In the genomic region with DNA sequence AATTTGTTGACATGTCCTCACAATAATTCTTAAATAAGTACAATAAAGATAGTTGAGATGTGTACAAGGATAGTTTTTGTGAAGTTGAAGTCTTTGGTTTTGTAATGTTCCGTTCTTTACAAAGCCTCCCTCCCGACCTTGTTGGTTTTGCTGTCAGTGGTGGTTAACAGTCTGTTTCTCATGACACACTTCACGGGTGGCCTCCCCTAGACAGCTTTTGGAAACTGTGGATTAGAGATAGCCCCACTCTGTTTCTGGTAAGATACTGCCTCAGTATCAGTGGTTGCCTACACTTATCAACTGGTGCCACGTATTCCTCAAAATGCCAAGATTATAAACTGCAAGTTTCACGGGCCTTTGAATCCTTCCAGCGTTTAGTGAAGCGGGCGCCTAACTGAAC, we compare ENCODE assay signal across 6 mouse cellular contexts. TPM values are rescaled to one million over a fixed set of nuclear protein-coding genes. Genes with fewer than 3 reads are reported as not detected.
DNase-seq lines count a peak whose midpoint lies in the region; ATAC-seq and TF ChIP-seq lines count a peak whose summit lies in the region.
"Not testable (repeated sequence)": the region's sequence is repeated elsewhere in the genome, so short reads cannot be mapped to it uniquely, and the experiment has no call there.

No protein-coding gene starts in this region.

- DNase-seq in liver, embryonic 11.5 days (ENCODE audit: low spot score); liver, postnatal 0 days: not testable (repeated sequence)
- DNase-seq in liver, embryonic 14.5 days (ENCODE audit: low read depth in 3 of 3, low spot score in 3 of 3) = peak in 2 of 3 experiments; percentile 39 to 43

- H3K4me2 ChIP-seq in intestine, embryonic 16.5 days (ENCODE audit: low read depth, low read length); liver, embryonic 11.5 days; liver, postnatal 0 days (ENCODE audit: low read depth, low read length); stomach, embryonic 15.5 days: not testable (repeated sequence)
- peak overlapping the region; percentile 57 for H3K4me2 ChIP-seq in liver, embryonic 14.5 days (ENCODE audit: low read depth)

- TF ChIP-seq EP300 in liver, embryonic 14.5 days (IDR thresholded peaks at IDR 0.05; ENCODE audit: low read depth) = peak; percentile 57; the same call in 1 of the 2 replicates
- TF ChIP-seq EP300 in liver, postnatal 0 days (IDR thresholded peaks at IDR 0.05; ENCODE audit: low read depth) = peak; percentile 61; the same call in 1 of the 2 replicates

- ATAC-seq in erythroblast, adult 5-6 weeks (replicated peaks; ENCODE audit: low FRiP score, poor library complexity, severe bottlenecking) = peak; percentile 88
- 0 out of 2 replicates have a peak, but pooled peaks have one; percentile 36 for ATAC-seq in intestine, embryonic 16.5 days
- peak; percentile 98 for ATAC-seq in liver, embryonic 11.5 days (replicated peaks; ENCODE audit: low FRiP score)
- ATAC-seq in liver, embryonic 14.5 days (ENCODE audit: insufficient read depth) = peak; percentile 98
- ATAC-seq in liver, postnatal 0 days = peak; percentile 91
- ATAC-seq in stomach, embryonic 15.5 days (ENCODE audit: insufficient read depth, low FRiP score, low read depth) = peak; percentile 91

- not testable (repeated sequence) for H3K27me3 ChIP-seq in intestine, embryonic 16.5 days (replicated peaks; ENCODE audit: control insufficient read depth, insufficient read depth, low read length); liver, embryonic 11.5 days (replicated peaks; ENCODE audit: control insufficient read depth, insufficient read depth, low read length); liver, embryonic 14.5 days (ENCODE audit: control insufficient read depth, insufficient read depth, low read length); liver, postnatal 0 days (ENCODE audit: insufficient read depth, low read length); stomach, embryonic 15.5 days (replicated peaks)

- TF ChIP-seq CTCF in liver, embryonic 14.5 days (IDR thresholded peaks at IDR 0.05; ENCODE audit: low read depth); liver, postnatal 0 days (IDR thresholded peaks at IDR 0.05; ENCODE audit: low read depth): not testable (repeated sequence)

- WGBS in intestine, embryonic 16.5 days = 93% methylated on average over 7 of the region's 8 CpGs
- 56% methylated on average over 6 of the region's 8 CpGs for WGBS in liver, embryonic 11.5 days
- 23% methylated on average over 6 of the region's 8 CpGs for WGBS in liver, embryonic 14.5 days (ENCODE audit: insufficient replicate concordance)
- 56% methylated on average over 5 of the region's 8 CpGs for WGBS in liver, postnatal 0 days (ENCODE audit: insufficient replicate concordance)
- WGBS in stomach, embryonic 15.5 days = 84% methylated on average over 7 of the region's 8 CpGs

- H3K9ac ChIP-seq in intestine, embryonic 16.5 days (ENCODE audit: low read depth, low read length); liver, embryonic 11.5 days (ENCODE audit: low read depth, low read length); liver, embryonic 14.5 days (replicated peaks); liver, postnatal 0 days (replicated peaks); stomach, embryonic 15.5 days: not testable (repeated sequence)

- not testable (repeated sequence) for H3K4me3 ChIP-seq in intestine, embryonic 16.5 days (ENCODE audit: low read length); liver, embryonic 11.5 days (ENCODE audit: low read depth, low read length); liver, embryonic 14.5 days (ENCODE audit: insufficient read depth in 1 of 2, low read depth in 2 of 2, low read length in 2 of 2); liver, postnatal 0 days (ENCODE audit: low read depth, low read length); stomach, embryonic 15.5 days (replicated peaks)

- not testable (repeated sequence) for H3K9me3 ChIP-seq in intestine, embryonic 16.5 days (ENCODE audit: control insufficient read depth, low read length); liver, embryonic 11.5 days (ENCODE audit: control insufficient read depth, low read length); liver, embryonic 14.5 days (ENCODE audit: control insufficient read depth, low read length); liver, postnatal 0 days (ENCODE audit: low read length); stomach, embryonic 15.5 days

- H3K4me1 ChIP-seq in intestine, embryonic 16.5 days (ENCODE audit: control insufficient read depth, insufficient read depth, low read length); liver, embryonic 11.5 days (replicated peaks; ENCODE audit: control insufficient read depth, insufficient read depth, low read length); liver, postnatal 0 days (ENCODE audit: insufficient read depth); stomach, embryonic 15.5 days: not testable (repeated sequence)
- H3K4me1 ChIP-seq in liver, embryonic 14.5 days (replicated peaks; ENCODE audit: control insufficient read depth in 2 of 2, insufficient read depth in 2 of 2, low read length in 1 of 2) = peaks cover 13% of the 10 kb centered on the region in 2 experiments

- H3K27ac ChIP-seq in intestine, embryonic 16.5 days (ENCODE audit: low read length); liver, embryonic 11.5 days (ENCODE audit: low read depth, low read length); stomach, embryonic 15.5 days: not testable (repeated sequence)
- peak overlapping the region; percentile 70 for H3K27ac ChIP-seq in liver, embryonic 14.5 days
- H3K27ac ChIP-seq in liver, postnatal 0 days (ENCODE audit: low read depth) = 0 out of 2 replicates have a peak overlapping the region, but pooled peaks have one; percentile 22

- H3K36me3 ChIP-seq in intestine, embryonic 16.5 days (ENCODE audit: control insufficient read depth, insufficient read depth, low read length) = not testable (repeated sequence)
- peaks cover 12% of the 10 kb centered on the region; the same call in 1 of the 2 replicates for H3K36me3 ChIP-seq in liver, embryonic 11.5 days (ENCODE audit: control insufficient read depth, insufficient read depth, low read length)
- peaks cover 29% of the 10 kb centered on the region for H3K36me3 ChIP-seq in liver, embryonic 14.5 days (replicated peaks; ENCODE audit: control insufficient read depth, insufficient read depth, low read depth)
- H3K36me3 ChIP-seq in liver, postnatal 0 days (replicated peaks; ENCODE audit: insufficient read depth, low read length) = peaks cover 19% of the 10 kb centered on the region
- H3K36me3 ChIP-seq in stomach, embryonic 15.5 days = peaks cover 12% of the 10 kb centered on the region

RNA-seq across cellular contexts. Expression of a gene that starts 23.5 kb away (rescaled TPM):
- 32.5 and 38.9 TPM in 2 replicates for total RNA-seq in erythroblast, adult 5-6 weeks (2015; ENCODE audit: low replicate concordance)
- total RNA-seq in erythroblast, adult 5-6 weeks (2017; ENCODE audit: low replicate concordance) = 30.4 and 38.1 TPM in 2 replicates
- 57.9 and 59.9 TPM in 2 replicates for polyA plus RNA-seq in intestine, embryonic 16.5 days (2015; fragmentation: Nextera tagmentation; extraction: Ambion mirVana)
- polyA plus RNA-seq in liver, embryonic 11.5 days (2014; fragmentation: Nextera tagmentation; extraction: Ambion mirVana) = 84.7 and 88.8 TPM in 2 replicates
- 19.1 TPM in 2 replicates for polyA plus RNA-seq in liver, embryonic 14.5 days (2012; rRNA removed)
- 26.3 and 30.7 TPM in 2 replicates for polyA plus RNA-seq in liver, embryonic 14.5 days (2014; fragmentation: Nextera tagmentation; extraction: Ambion mirVana)
- 15.1 and 16.6 TPM in 2 replicates for polyA plus RNA-seq in liver, postnatal 0 days (2015; fragmentation: Nextera tagmentation; extraction: Ambion mirVana)
- 55.3 and 64.5 TPM in 2 replicates for polyA plus RNA-seq in stomach, embryonic 15.5 days (2015; fragmentation: Nextera tagmentation; extraction: Ambion mirVana)

RNA-seq across cellular contexts. Expression of a gene that starts 44.9 kb away (rescaled TPM):
- total RNA-seq in erythroblast, adult 5-6 weeks (2015; ENCODE audit: low replicate concordance) = 17.3 and 23.4 TPM in 2 replicates
- total RNA-seq in erythroblast, adult 5-6 weeks (2017; ENCODE audit: low replicate concordance) = 18.7 and 20.9 TPM in 2 replicates
- polyA plus RNA-seq in intestine, embryonic 16.5 days (2015; fragmentation: Nextera tagmentation; extraction: Ambion mirVana) = 2.9 and 3.5 TPM in 2 replicates
- 4.6 and 4.8 TPM in 2 replicates for polyA plus RNA-seq in liver, embryonic 11.5 days (2014; fragmentation: Nextera tagmentation; extraction: Ambion mirVana)
- 3.8 and 5.2 TPM in 2 replicates for polyA plus RNA-seq in liver, embryonic 14.5 days (2012; rRNA removed)
- 3.0 and 3.1 TPM in 2 replicates for polyA plus RNA-seq in liver, embryonic 14.5 days (2014; fragmentation: Nextera tagmentation; extraction: Ambion mirVana)
- 1.7 and 1.9 TPM in 2 replicates for polyA plus RNA-seq in liver, postnatal 0 days (2015; fragmentation: Nextera tagmentation; extraction: Ambion mirVana)
- polyA plus RNA-seq in stomach, embryonic 15.5 days (2015; fragmentation: Nextera tagmentation; extraction: Ambion mirVana) = 3.6 TPM in 2 replicates

RNA-seq across cellular contexts. Expression of a gene that starts 44.9 kb away (rescaled TPM):
- 40.3 and 52.7 TPM in 2 replicates for total RNA-seq in erythroblast, adult 5-6 weeks (2015; ENCODE audit: low replicate concordance)
- 82.9 and 164 TPM in 2 replicates for total RNA-seq in erythroblast, adult 5-6 weeks (2017; ENCODE audit: low replicate concordance)
- polyA plus RNA-seq in intestine, embryonic 16.5 days (2015; fragmentation: Nextera tagmentation; extraction: Ambion mirVana) = 19.1 and 20.8 TPM in 2 replicates
- 65.7 and 68.8 TPM in 2 replicates for polyA plus RNA-seq in liver, embryonic 11.5 days (2014; fragmentation: Nextera tagmentation; extraction: Ambion mirVana)
- 20.5 and 34.9 TPM in 2 replicates for polyA plus RNA-seq in liver, embryonic 14.5 days (2012; rRNA removed)
- polyA plus RNA-seq in liver, embryonic 14.5 days (2014; fragmentation: Nextera tagmentation; extraction: Ambion mirVana) = 33.8 and 40.9 TPM in 2 replicates
- 10.1 and 13.7 TPM in 2 replicates for polyA plus RNA-seq in liver, postnatal 0 days (2015; fragmentation: Nextera tagmentation; extraction: Ambion mirVana)
- 27.0 and 29.5 TPM in 2 replicates for polyA plus RNA-seq in stomach, embryonic 15.5 days (2015; fragmentation: Nextera tagmentation; extraction: Ambion mirVana)

RNA-seq across cellular contexts. Expression of a gene that starts 46.0 kb away (rescaled TPM):
- 100 and 159 TPM in 2 replicates for total RNA-seq in erythroblast, adult 5-6 weeks (2015; ENCODE audit: low replicate concordance)
- 45.4 and 53.7 TPM in 2 replicates for total RNA-seq in erythroblast, adult 5-6 weeks (2017; ENCODE audit: low replicate concordance)
- 43.7 and 49.5 TPM in 2 replicates for polyA plus RNA-seq in intestine, embryonic 16.5 days (2015; fragmentation: Nextera tagmentation; extraction: Ambion mirVana)
- 21.2 and 21.6 TPM in 2 replicates for polyA plus RNA-seq in liver, embryonic 11.5 days (2014; fragmentation: Nextera tagmentation; extraction: Ambion mirVana)
- 11.7 and 16.3 TPM in 2 replicates for polyA plus RNA-seq in liver, embryonic 14.5 days (2012; rRNA removed)
- 27.4 and 40.5 TPM in 2 replicates for polyA plus RNA-seq in liver, embryonic 14.5 days (2014; fragmentation: Nextera tagmentation; extraction: Ambion mirVana)
- 53.3 and 60.8 TPM in 2 replicates for polyA plus RNA-seq in liver, postnatal 0 days (2015; fragmentation: Nextera tagmentation; extraction: Ambion mirVana)
- 42.7 and 58.3 TPM in 2 replicates for polyA plus RNA-seq in stomach, embryonic 15.5 days (2015; fragmentation: Nextera tagmentation; extraction: Ambion mirVana)

Comparison
In these comparisons a context has a peak if more than half of its experiments do, and no peak if none do; other contexts are left out.
1. ATAC-seq: peak in every context shown above with its lines; median percentile 98 in liver, embryonic 11.5 days; 98 in liver, embryonic 14.5 days; 91 in liver, postnatal 0 days; 91 in stomach, embryonic 15.5 days; 88 in erythroblast, adult 5-6 weeks; 36 in intestine, embryonic 16.5 days.